Mouse (Mus musculus) lung, postnatal 0 days (tissue): ENCODE data around the gene Nol8.

Source experiments
- CTCF ChIP-seq: IDR thresholded peaks from 2 replicates; pipeline ENCODE4 v1.5.1; 2016; ENCODE audit warnings: antibody characterized with exemption, mild to moderate bottlenecking
- EP300 ChIP-seq: IDR thresholded peaks from 2 replicates; pipeline ENCODE4 v1.6.1; 2016; ENCODE audit warnings: antibody characterized with exemption, mild to moderate bottlenecking, control low read depth

DNA sequence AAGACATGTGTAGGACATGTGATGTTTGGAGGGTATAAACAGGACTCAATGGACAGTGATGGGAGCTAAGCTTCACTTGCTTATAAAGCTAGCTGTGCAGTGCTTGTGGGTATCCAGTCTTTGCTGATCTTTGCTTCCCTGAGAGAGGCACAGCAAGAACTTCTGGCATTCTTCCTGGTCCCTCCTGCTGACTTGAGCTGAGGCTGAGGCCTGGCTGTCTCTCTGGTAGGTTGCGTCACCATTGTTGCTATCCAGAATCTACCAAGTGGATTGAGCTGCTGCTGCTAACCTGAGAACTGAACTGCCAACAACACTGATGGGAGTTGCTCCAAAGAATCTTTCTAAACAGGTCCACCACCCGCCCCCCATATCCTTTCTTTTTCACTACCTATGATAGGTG is 23.8 kb upstream of the Nol8 start:
- TF ChIP-seq CTCF (no peak), EP300 (no peak)
